Comparison of ENCODE assay signal across 8 mouse cellular contexts in genomic region chr12:85473481-85474297, GRCm38 (mm10). TPM values are rescaled to one million over a fixed set of nuclear protein-coding genes. Genes with fewer than 3 reads are reported as not detected.
DNase-seq lines count a peak whose midpoint lies in the region; ATAC-seq and TF ChIP-seq lines count a peak whose summit lies in the region.

Gene Fos (plus strand): TSS chr12:85473890.

- peaks cover 6% of the 10 kb centered on the region for H3K27me3 ChIP-seq in heart, embryonic 11.5 days (ENCODE audit: control insufficient read depth, insufficient read depth, low read length)
- peaks cover 21% of the 10 kb centered on the region for H3K27me3 ChIP-seq in kidney, embryonic 16.5 days (ENCODE audit: insufficient read depth, low read length)
- H3K27me3 ChIP-seq in liver, adult 2 months (ENCODE audit: control insufficient read depth, insufficient read depth, low read length) = no peaks in the 10 kb centered on the region

- no peaks in the 10 kb centered on the region; the same call in 1 of the 2 replicates for H3K36me3 ChIP-seq in heart, embryonic 11.5 days (ENCODE audit: control insufficient read depth, insufficient read depth, low read length)
- no peaks in the 10 kb centered on the region for H3K36me3 ChIP-seq in kidney, embryonic 16.5 days (ENCODE audit: insufficient read depth, low read length)
- no peaks in the 10 kb centered on the region for H3K36me3 ChIP-seq in liver, adult 2 months (ENCODE audit: control insufficient read depth, insufficient read depth, low read length)

- no peak for TF ChIP-seq CTCF in embryonic fibroblast, embryonic 13.5 days (IDR thresholded peaks at IDR 0.05; ENCODE audit: borderline replicate concordance, insufficient read depth, low read length)
- TF ChIP-seq CTCF in liver, adult 2 months (IDR thresholded peaks at IDR 0.05; ENCODE audit: low read depth, low read length) = no peak

- peak; percentile 83 for ATAC-seq in heart, embryonic 11.5 days (replicated peaks; ENCODE audit: insufficient number of reproducible peaks, low FRiP score, low TSS enrichment)
- peak; percentile 88 for ATAC-seq in kidney, embryonic 16.5 days (ENCODE audit: low FRiP score, low TSS enrichment)
- ATAC-seq in monocyte, adult 5-6 weeks (replicated peaks; ENCODE audit: insufficient number of reproducible peaks, low FRiP score, low TSS enrichment, poor library complexity, severe bottlenecking) = peak; percentile 66

- H3K4me3 ChIP-seq in embryonic fibroblast, embryonic 13.5 days (ENCODE audit: insufficient read depth, low read length) = peak within 1 kb of the TSS; percentile 90
- H3K4me3 ChIP-seq in heart, embryonic 11.5 days (ENCODE audit: low read depth, low read length) = peak within 1 kb of the TSS; percentile 71
- H3K4me3 ChIP-seq in kidney, embryonic 16.5 days (ENCODE audit: low read length) = peak within 1 kb of the TSS; percentile 64
- peak within 1 kb of the TSS; percentile 66 for H3K4me3 ChIP-seq in liver, adult 2 months (ENCODE audit: insufficient read depth, low read depth, low read length)

- peak within 1 kb of the TSS; percentile 48 for H3K27ac ChIP-seq in embryonic fibroblast, embryonic 13.5 days (ENCODE audit: insufficient read depth, low read length)
- H3K27ac ChIP-seq in heart, embryonic 11.5 days (ENCODE audit: low read depth, low read length) = peak within 1 kb of the TSS; percentile 84
- peak within 1 kb of the TSS; percentile 79 for H3K27ac ChIP-seq in kidney, embryonic 16.5 days (ENCODE audit: low read length)
- H3K27ac ChIP-seq in liver, adult 2 months (replicated peaks; ENCODE audit: insufficient read depth, low read depth, low read length) = peak within 1 kb of the TSS; percentile 82

- no peaks in the 10 kb centered on the region; the same call in none of the 2 replicates for H3K4me1 ChIP-seq in embryonic fibroblast, embryonic 13.5 days (ENCODE audit: control insufficient read depth, insufficient read depth, low read length)
- peaks cover 19% of the 10 kb centered on the region for H3K4me1 ChIP-seq in heart, embryonic 11.5 days (ENCODE audit: control insufficient read depth, insufficient read depth, low read length)
- H3K4me1 ChIP-seq in kidney, embryonic 16.5 days (ENCODE audit: insufficient read depth, low read length) = peaks cover 31% of the 10 kb centered on the region
- peaks cover 10% of the 10 kb centered on the region for H3K4me1 ChIP-seq in liver, adult 2 months (ENCODE audit: control insufficient read depth, insufficient read depth, low read length)

- no peaks in the 10 kb centered on the region for H3K79me2 ChIP-seq in liver, adult 2 months (ENCODE audit: control insufficient read depth, insufficient read depth, low read length)

- under 1% methylated on average over 56 of the region's 56 CpGs for WGBS in heart, embryonic 11.5 days (ENCODE audit: insufficient replicate concordance)
- WGBS in kidney, embryonic 16.5 days = under 1% methylated on average over 56 of the region's 56 CpGs
- 1% methylated on average over 56 of the region's 56 CpGs for WGBS in liver, adult 2 months

- H3K4me2 ChIP-seq in heart, embryonic 11.5 days = peak within 1 kb of the TSS; percentile 94
- H3K4me2 ChIP-seq in kidney, embryonic 16.5 days (replicated peaks; ENCODE audit: low read depth, low read length) = peak within 1 kb of the TSS; percentile 93

- H3K9ac ChIP-seq in heart, embryonic 11.5 days (ENCODE audit: low read depth, low read length) = peak within 1 kb of the TSS; percentile 83
- H3K9ac ChIP-seq in kidney, embryonic 16.5 days (replicated peaks; ENCODE audit: low read length) = peak within 1 kb of the TSS; percentile 65
- H3K9ac ChIP-seq in liver, adult 2 months (ENCODE audit: low read depth, low read length) = peak within 1 kb of the TSS; percentile 76

- H3K9me3 ChIP-seq in heart, embryonic 11.5 days (replicated peaks; ENCODE audit: control insufficient read depth, low read length) = no peaks in the 10 kb centered on the region
- no peaks in the 10 kb centered on the region for H3K9me3 ChIP-seq in kidney, embryonic 16.5 days (ENCODE audit: low read length)

- DNase-seq in B cell, adult 2 months = peak; percentile 95
- peak; percentile 96 for DNase-seq in brain, adult 2 months (ENCODE audit: low read depth, low spot score)
- peak; percentile 85 for DNase-seq in liver, adult 2 months (ENCODE audit: extremely low read depth, low read depth, low spot score)
- peak; percentile 82 to 83 for DNase-seq in spleen, postnatal 36 days (ENCODE audit: low spot score in 2 of 2)

- peak; percentile 99 for TF ChIP-seq POLR2A in embryonic fibroblast, embryonic 13.5 days (IDR thresholded peaks at IDR 0.05; ENCODE audit: low read depth, low read length)
- peak; percentile 98 for TF ChIP-seq POLR2A in liver, adult 2 months (IDR thresholded peaks at IDR 0.05; ENCODE audit: extremely low read depth, insufficient read depth, low read length)

RNA-seq across cellular contexts. Expression of gene Fos, which starts in this region (rescaled TPM):
- 5.4 and 9.3 TPM in 2 replicates for polyA plus RNA-seq in embryonic fibroblast, embryonic 13.5 days (2011; ENCODE audit: insufficient read length, low read depth, missing spikeins)
- polyA plus RNA-seq in heart, embryonic 11.5 days (2014; fragmentation: Nextera tagmentation; extraction: Ambion mirVana) = 4.5 and 6.3 TPM in 2 replicates
- 2.7 and 3.5 TPM in 2 replicates for polyA plus RNA-seq in kidney, embryonic 16.5 days (2015; fragmentation: Nextera tagmentation; extraction: Ambion mirVana)
- 0.67 and 1.2 TPM in 2 replicates for total RNA-seq in liver, adult 2 months (2014; rRNA removed)
- 0.49 and 0.65 TPM in 2 replicates for polyA plus RNA-seq in liver, adult 2 months (2012; rRNA removed)
- 138 to 560 TPM (median 216 TPM) in 3 replicates for total RNA-seq in monocyte, adult 5-6 weeks (2017)

Comparison
In these comparisons a context has a peak if more than half of its experiments do, and no peak if none do; other contexts are left out.
1. Peak in every context shown above with its lines: DNase-seq, ATAC-seq, H3K4me3 ChIP-seq and H3K27ac ChIP-seq.
2. RNA of gene Fos (total RNA-seq): 138 to 560 TPM in monocyte, adult 5-6 weeks; 0.67 to 1.2 TPM in liver, adult 2 months; every median in the first group is over 10 times any median in the second.